Mouse (Mus musculus) forebrain, embryonic 15.5 days (tissue): ENCODE results near the gene Lamtor4. TPM values are rescaled to one million over a fixed set of nuclear protein-coding genes. Genes with fewer than 3 reads are reported as not detected.
A peak's percentile ranks its signal among the peaks of the same experiment; 100 is the strongest.

Source experiments
- ATAC-seq: fragments of 200-750 bp; cut with Nextera tagmentation; replicated peaks from 2 replicates; pipeline ENCODE4 v1.8.0; 2017; ENCODE audit warnings: mild to moderate bottlenecking, moderate TSS enrichment, moderate library complexity
- H3K27ac ChIP-seq: fragments of 300-500 bp; sonication (generic); replicated peaks from 2 replicates; pipeline ENCODE4 v1.5.1; 2015; ENCODE audit warnings: mild to moderate bottlenecking, inconsistent platforms
- H3K27me3 ChIP-seq: fragments of 300-500 bp; sonication (generic); 2 replicates; pipeline ENCODE4 v1.6.1; 2015; ENCODE audit warnings: inconsistent platforms
- H3K36me3 ChIP-seq: fragments of 300-500 bp; sonication (generic); 2 replicates; pipeline ENCODE4 v1.6.1; 2015; ENCODE audit warnings: mild to moderate bottlenecking, inconsistent platforms
- H3K4me1 ChIP-seq: fragments of 300-500 bp; sonication (generic); 2 replicates; pipeline ENCODE4 v1.6.1; 2015; ENCODE audit warnings: inconsistent platforms
- H3K4me2 ChIP-seq: fragments of 300-500 bp; sonication (generic); replicated peaks from 2 replicates; pipeline ENCODE4 v1.6.1; 2015; ENCODE audit warnings: mild to moderate bottlenecking, inconsistent platforms
- H3K4me3 ChIP-seq: fragments of 300-500 bp; sonication (generic); 2 replicates; pipeline ENCODE4 v1.5.1; 2015; ENCODE audit warnings: mild to moderate bottlenecking, inconsistent platforms
- H3K9ac ChIP-seq: fragments of 300-500 bp; sonication (generic); replicated peaks from 2 replicates; pipeline ENCODE4 v1.6.1; 2015; ENCODE audit warnings: mild to moderate bottlenecking, inconsistent platforms
- H3K9me3 ChIP-seq: fragments of 300-500 bp; sonication (generic); 2 replicates; pipeline ENCODE4 v1.6.1; 2016; ENCODE audit warnings: inconsistent platforms
- WGBS: fragments of 180-500 bp; shearing (Covaris S2); methylation state at CpG from one replicate; pipeline ENCODE4 v1.1.7; 2015; ENCODE audit warnings: mixed read lengths; 5-methylcytosine and 5-hydroxymethylcytosine counted together
- polyA plus RNA-seq: library from polyadenylated mRNA; unstranded; fragments of >200 nt; fragmentation: Nextera tagmentation; extraction: Ambion mirVana; gene quantifications from 2 replicates; pipeline ENCODE4 v1.2.1, GENCODE M21; 2015

The Lamtor4 gene
- polyA plus RNA-seq, 1 experiment from 2014 or later = 75.3 TPM

DNA sequence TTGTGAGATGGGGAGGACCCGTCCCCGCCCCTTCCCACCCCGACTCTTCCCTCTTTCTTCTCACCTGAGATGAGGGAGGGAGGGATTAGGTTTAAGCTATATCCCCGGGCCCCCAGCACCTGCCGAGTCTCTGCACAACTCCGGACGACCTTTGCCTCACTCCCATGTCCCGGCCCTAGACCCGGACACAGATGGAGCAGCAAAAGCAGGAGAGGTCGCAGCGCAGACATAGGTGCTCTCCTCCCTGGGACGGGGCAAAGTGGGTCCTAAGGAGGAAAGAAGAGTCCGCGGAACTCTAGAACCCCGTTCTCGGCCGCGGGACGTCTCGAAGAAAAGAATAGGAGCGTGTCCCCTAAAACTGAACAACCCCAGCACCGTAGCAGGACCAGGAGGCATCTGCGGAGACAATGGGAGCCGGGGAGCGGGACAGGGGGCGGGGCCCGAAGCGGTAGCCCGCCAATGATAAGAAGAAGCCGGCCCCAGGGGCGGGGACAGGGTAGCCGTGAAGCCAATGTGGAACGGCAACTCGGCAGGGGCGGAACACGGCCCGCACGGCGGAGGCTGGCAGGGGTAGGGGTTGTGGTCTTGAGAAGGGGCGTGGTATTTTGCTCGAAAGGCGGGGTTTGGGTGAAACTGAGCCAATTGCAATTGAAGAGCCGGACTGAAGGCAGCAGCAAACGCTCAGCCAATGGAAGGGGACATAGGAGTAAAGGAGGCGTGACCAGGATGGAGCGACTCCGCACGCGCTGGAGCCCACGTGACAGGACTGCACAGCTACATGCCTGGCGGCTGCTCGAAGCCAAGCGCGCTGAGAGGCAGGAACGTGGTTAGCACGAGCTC is 24.5 kb downstream of the Lamtor4 start, which contains the start of the genes Gm43720, Gpc2 and Stag3:
TSS of gene Gm43720 (minus strand) at position 374 of the 840 bp plus-strand sequence.
TSS of gene Gpc2 (minus strand) at position 421 of the 840 bp plus-strand sequence.
TSS of gene Stag3 (plus strand) at position 656 of the 840 bp plus-strand sequence.
- WGBS = under 1% methylated on average over 56 of the region's 56 CpGs
- ATAC-seq = peak; percentile 98
- H3K4me3 ChIP-seq = peak within 1 kb of the TSS; percentile 83
- H3K36me3 ChIP-seq = peaks cover 9% of the 10 kb centered on the region
- H3K27me3 ChIP-seq = no peaks in the 10 kb centered on the region
- peaks cover 5% of the 10 kb centered on the region; the same call in 1 of the 2 replicates for H3K9me3 ChIP-seq
- peaks cover 48% of the 10 kb centered on the region for H3K4me1 ChIP-seq
- H3K27ac ChIP-seq = peak within 1 kb of the TSS; percentile 87
- peak within 1 kb of the TSS; percentile 95 for H3K9ac ChIP-seq
- peak within 1 kb of the TSS; percentile 77 for H3K4me2 ChIP-seq

DNA sequence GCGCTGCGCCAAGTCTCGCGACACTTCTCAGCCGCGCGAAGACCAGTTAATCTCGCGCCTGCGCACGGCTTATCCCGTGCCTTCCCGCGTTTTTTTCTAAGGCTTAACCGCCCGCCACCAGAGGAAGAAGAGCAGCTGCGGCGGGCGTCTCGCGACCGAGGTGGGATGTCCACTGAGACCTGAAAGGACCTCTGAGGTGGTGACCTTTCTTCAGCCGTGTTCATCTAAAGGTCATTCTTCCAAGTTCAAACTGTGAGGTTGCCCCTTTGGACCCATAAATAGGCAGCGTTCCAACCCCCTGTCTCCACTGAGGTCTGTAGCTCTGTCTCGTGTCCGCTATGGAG is 25.1 kb downstream of the Lamtor4 start:
- Histone ChIP-seq H3K36me3 (peaks cover 9% of the 10 kb centered on the region), H3K4me2 (peak overlapping the region; percentile 77), H3K9ac (no peak overlapping the region), H3K27ac (0 out of 2 replicates have a peak overlapping the region, but pooled peaks have one; percentile 87), H3K4me1 (peaks cover 42% of the 10 kb centered on the region), H3K4me3 (peak overlapping the region; percentile 83), H3K9me3 (peaks cover 5% of the 10 kb centered on the region; the same call in 1 of the 2 replicates), H3K27me3 (no peaks in the 10 kb centered on the region)
- WGBS = 26% methylated on average over 26 of the region's 26 CpGs
- no peak for ATAC-seq

DNA sequence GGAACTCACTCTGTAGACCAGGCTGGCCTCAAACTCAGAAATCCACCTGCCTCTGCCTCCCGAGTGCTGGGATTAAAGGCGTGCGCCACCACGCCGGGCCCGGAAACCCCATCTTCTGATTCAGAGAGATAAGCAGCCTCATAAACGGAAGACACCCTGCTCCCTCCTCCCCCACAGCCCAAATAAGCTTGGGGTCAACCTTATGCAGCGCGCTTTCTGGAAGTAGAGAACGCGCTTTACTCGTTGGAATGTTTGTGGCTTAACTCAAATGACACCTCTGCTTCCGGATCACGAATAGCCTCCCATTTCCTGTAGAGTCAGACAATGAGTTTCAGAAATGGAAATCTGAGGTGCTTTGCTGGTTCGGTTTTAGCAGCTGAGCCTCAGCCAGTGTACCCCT is 25.5 kb downstream of the Lamtor4 start:
- no peak for ATAC-seq
- Histone ChIP-seq H3K27ac (no peak overlapping the region), H3K27me3 (no peaks in the 10 kb centered on the region), H3K9me3 (peaks cover 5% of the 10 kb centered on the region; the same call in 1 of the 2 replicates), H3K36me3 (peaks cover 9% of the 10 kb centered on the region), H3K4me2 (no peak overlapping the region), H3K9ac (no peak overlapping the region), H3K4me1 (peaks cover 37% of the 10 kb centered on the region), H3K4me3 (no peak overlapping the region)
- 94% methylated on average over 15 of the region's 15 CpGs for WGBS

DNA sequence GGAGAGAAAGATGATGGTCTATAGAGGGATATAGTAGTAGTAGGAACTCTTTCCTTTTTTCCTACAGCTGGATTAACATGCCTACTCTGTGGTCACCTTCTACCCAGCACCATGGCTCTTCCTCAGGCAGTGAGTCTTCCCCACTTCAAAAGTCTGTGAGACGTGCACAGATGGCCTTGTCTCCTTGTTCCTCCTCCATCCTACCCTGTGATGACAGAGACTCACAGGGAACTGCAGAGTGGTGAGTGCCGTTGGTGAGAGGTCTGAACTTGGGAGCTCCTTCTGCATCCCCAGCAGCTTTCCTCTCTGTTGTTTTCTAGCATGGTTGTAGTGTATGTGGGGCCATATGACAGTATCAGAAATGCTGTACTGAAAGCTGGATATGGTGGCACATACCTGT is 26.5 kb downstream of the Lamtor4 start:
- H3K4me3 ChIP-seq = no peak overlapping the region
- peaks cover 5% of the 10 kb centered on the region; the same call in 1 of the 2 replicates for H3K9me3 ChIP-seq
- no peak overlapping the region for H3K27ac ChIP-seq
- no peak for ATAC-seq
- no peaks in the 10 kb centered on the region for H3K27me3 ChIP-seq
- H3K4me1 ChIP-seq = peaks cover 28% of the 10 kb centered on the region
- 84% methylated on average over 2 of the region's 2 CpGs for whole genome bisulfite sequencing
- peaks cover 9% of the 10 kb centered on the region for H3K36me3 ChIP-seq
- H3K4me2 ChIP-seq = no peak overlapping the region
- no peak overlapping the region for H3K9ac ChIP-seq

DNA sequence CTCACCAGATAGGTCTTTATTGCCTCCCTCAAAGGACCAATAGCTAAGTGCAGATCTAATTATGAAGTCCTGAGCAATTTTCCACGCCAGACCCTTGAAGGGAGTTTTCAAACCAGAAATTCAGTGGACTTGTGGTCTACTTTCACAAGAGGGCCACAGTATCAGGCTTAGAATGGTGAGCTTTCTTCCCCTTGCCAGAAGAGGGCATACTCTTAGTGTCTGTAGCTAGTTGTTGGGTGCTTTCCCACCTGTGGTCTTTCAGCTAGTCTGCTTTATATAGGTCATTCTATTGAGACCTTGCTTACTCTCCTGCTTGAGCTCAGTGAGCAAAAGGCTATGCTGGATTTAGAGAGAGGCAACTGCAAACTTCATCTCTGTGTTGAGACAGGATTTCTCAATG is 28.3 kb downstream of the Lamtor4 start:
- no peak for ATAC-seq
- Histone ChIP-seq H3K4me3 (no peak overlapping the region), H3K27ac (no peak overlapping the region), H3K4me2 (no peak overlapping the region), H3K27me3 (no peaks in the 10 kb centered on the region), H3K9ac (no peak overlapping the region), H3K4me1 (peaks cover 10% of the 10 kb centered on the region), H3K9me3 (peaks cover 5% of the 10 kb centered on the region; the same call in 1 of the 2 replicates), H3K36me3 (no peaks in the 10 kb centered on the region)
- WGBS = 53% methylated on average over 1 of the region's 1 CpGs

GRCm38 (mm10) chr5:138287861-138288260 is 32.6 kb downstream of the Lamtor4 start:
- 80% methylated on average over 3 of the region's 3 CpGs for WGBS
- H3K9ac ChIP-seq = no peak overlapping the region
- no peaks in the 10 kb centered on the region for H3K9me3 ChIP-seq
- ATAC-seq = no peak
- no peaks in the 10 kb centered on the region for H3K36me3 ChIP-seq
- H3K4me2 ChIP-seq = no peak overlapping the region
- no peaks in the 10 kb centered on the region for H3K27me3 ChIP-seq
- H3K4me1 ChIP-seq = no peaks in the 10 kb centered on the region
- H3K4me3 ChIP-seq = no peak overlapping the region
- no peak overlapping the region for H3K27ac ChIP-seq

- WGBS = 80% methylated on average over 1 of the region's 1 CpGs
These were observed 36.4 kb downstream of the Lamtor4 start for GRCm38 (mm10) chr5:138291638-138292037.

GRCm38 (mm10) chr5:138294158-138294557 is 38.9 kb downstream of the Lamtor4 start:
- Histone ChIP-seq H3K27me3 (no peaks in the 10 kb centered on the region), H3K36me3 (no peaks in the 10 kb centered on the region), H3K4me1 (no peaks in the 10 kb centered on the region), H3K4me2 (no peak overlapping the region), H3K9me3 (no peaks in the 10 kb centered on the region), H3K9ac (no peak overlapping the region), H3K4me3 (no peak overlapping the region), H3K27ac (no peak overlapping the region)
- no peak for ATAC-seq

More at GRCm38 (mm10) chr5:138291638-138292037, 36.4 kb downstream of the Lamtor4 start:
- no peaks in the 10 kb centered on the region for H3K36me3 ChIP-seq
- H3K9ac ChIP-seq = no peak overlapping the region
- H3K4me3 ChIP-seq = no peak overlapping the region
- no peak overlapping the region for H3K4me2 ChIP-seq
- H3K4me1 ChIP-seq = no peaks in the 10 kb centered on the region
- H3K9me3 ChIP-seq = no peaks in the 10 kb centered on the region
- H3K27ac ChIP-seq = no peak overlapping the region
- no peak for ATAC-seq
- no peaks in the 10 kb centered on the region for H3K27me3 ChIP-seq

GRCm38 (mm10) chr5:138299613-138300012 is 44.3 kb downstream of the Lamtor4 start:
- no peak overlapping the region for H3K4me2 ChIP-seq
- no peaks in the 10 kb centered on the region for H3K36me3 ChIP-seq
- ATAC-seq = no peak
- 89% methylated on average over 2 of the region's 2 CpGs for WGBS
- no peak overlapping the region for H3K27ac ChIP-seq
- H3K9ac ChIP-seq = no peak overlapping the region
- no peak overlapping the region for H3K4me3 ChIP-seq
- H3K27me3 ChIP-seq = no peaks in the 10 kb centered on the region
- H3K4me1 ChIP-seq = no peaks in the 10 kb centered on the region
- no peaks in the 10 kb centered on the region for H3K9me3 ChIP-seq

Other genes with a start within 250 kb of the Lamtor4 start
- gene Smok3a, start 234.2 kb upstream of the Lamtor4 start, polyA plus RNA-seq = not detected in 2 replicates
- not detected in 2 replicates for gene Smok3b, start 234.1 kb upstream of the Lamtor4 start, polyA plus RNA-seq
- not detected in 2 replicates for gene Smok3c, start 202.3 kb upstream of the Lamtor4 start, polyA plus RNA-seq
- gene Zkscan1, start 170.4 kb upstream of the Lamtor4 start, polyA plus RNA-seq = 27.8 and 28.0 TPM in 2 replicates
- 113 and 118 TPM in 2 replicates for gene Zscan21, start 138.6 kb upstream of the Lamtor4 start, polyA plus RNA-seq
- gene Zfp113, start 99.7 kb upstream of the Lamtor4 start, polyA plus RNA-seq = 42.5 and 47.1 TPM in 2 replicates
- 289 and 293 TPM in 2 replicates for gene Cops6, start 94.4 kb upstream of the Lamtor4 start, polyA plus RNA-seq
- gene Ap4m1, start 83.5 kb upstream of the Lamtor4 start, polyA plus RNA-seq = 29.5 and 29.6 TPM in 2 replicates
- gene Mcm7, start 83.1 kb upstream of the Lamtor4 start, polyA plus RNA-seq = 188 and 191 TPM in 2 replicates
- gene Taf6, start 68.0 kb upstream of the Lamtor4 start, polyA plus RNA-seq = 90.9 and 96.2 TPM in 2 replicates
- gene Cnpy4, start 68.0 kb upstream of the Lamtor4 start, polyA plus RNA-seq = 34.7 and 36.8 TPM in 2 replicates
- 12.9 and 14.0 TPM in 2 replicates for gene Mblac1, start 61.2 kb upstream of the Lamtor4 start, polyA plus RNA-seq
- not detected in 2 replicates for gene Nxpe5, start 29.6 kb upstream of the Lamtor4 start, polyA plus RNA-seq
- 12.9 and 14.0 TPM in 2 replicates for gene BC037034, start 8.6 kb downstream of the Lamtor4 start, polyA plus RNA-seq
- 1.6 and 2.1 TPM in 2 replicates for gene Gal3st4, start 17.4 kb downstream of the Lamtor4 start, polyA plus RNA-seq
- 0.04 and 0.09 TPM in 2 replicates for gene Gm43720, start 24.5 kb downstream of the Lamtor4 start, polyA plus RNA-seq
- 177 and 189 TPM in 2 replicates for gene Gpc2, start 24.5 kb downstream of the Lamtor4 start, polyA plus RNA-seq
- gene Stag3, start 24.8 kb downstream of the Lamtor4 start, polyA plus RNA-seq = 4.4 and 4.6 TPM in 2 replicates
- not detected in 2 replicates for gene Pvrig, start 86.5 kb downstream of the Lamtor4 start, polyA plus RNA-seq
- 73.6 and 75.8 TPM in 2 replicates for gene Zfp157, start 186.0 kb downstream of the Lamtor4 start, polyA plus RNA-seq